Mouse (Mus musculus): ENCODE data around the gene Ccer2.

Ccer2 gene

GRCm38 (mm10) chr7:28756079-28756478, at the start of gene Ccer2:
Gene Ccer2, plus strand, starts transcription at chr7:28756174.
- DNase-seq (ENCODE audit: low spot score in 2 of 2), result no peak

GRCm38 (mm10) chr7:28709454-28709853, 46.5 kb upstream of the Ccer2 start:
- no peak for DNase-seq (ENCODE audit: low spot score in 2 of 2)

DNA sequence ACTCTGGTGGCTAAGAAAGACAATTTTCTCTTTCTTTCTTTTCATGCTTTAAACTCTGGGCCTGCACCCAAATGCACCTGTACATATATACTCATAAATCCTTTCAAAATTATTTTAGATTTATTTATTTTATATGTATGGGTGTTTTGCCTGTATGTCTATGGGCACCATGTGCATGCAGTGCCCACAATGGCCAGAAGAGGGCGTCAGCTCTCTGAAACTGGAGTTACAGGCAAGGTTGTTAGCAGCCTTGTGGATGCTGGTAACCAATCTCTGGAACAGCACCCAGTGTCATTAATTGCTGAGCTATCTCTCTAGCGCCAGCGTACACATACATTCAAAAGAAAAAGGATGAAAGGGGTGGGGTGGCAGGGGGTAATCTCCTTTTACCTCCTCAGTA, 45.0 kb upstream of the Ccer2 start:
- DNase-seq (ENCODE audit: low spot score in 2 of 2), result no peak

DNA sequence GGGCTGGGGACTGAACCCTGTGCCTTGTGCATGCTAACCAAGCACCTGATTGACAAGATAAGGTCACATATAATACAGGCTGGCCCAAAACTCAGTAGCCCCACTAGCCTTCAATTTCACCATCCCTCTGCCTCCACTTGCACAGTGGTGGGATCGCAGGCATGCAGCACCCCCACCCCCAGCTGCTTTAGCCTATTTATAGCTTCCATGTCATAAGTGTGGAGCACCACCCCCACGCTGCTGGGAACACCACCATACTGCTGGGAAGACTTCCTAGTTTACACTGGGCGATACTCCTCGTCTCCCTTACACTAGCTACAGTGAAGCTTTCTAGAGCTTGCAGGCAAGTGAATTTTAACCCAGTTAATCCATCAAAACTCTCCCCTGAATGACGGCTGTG, 41.3 kb upstream of the Ccer2 start:
- DNase-seq (ENCODE audit: low spot score in 2 of 2), result peak; percentile 49 to 56

DNA sequence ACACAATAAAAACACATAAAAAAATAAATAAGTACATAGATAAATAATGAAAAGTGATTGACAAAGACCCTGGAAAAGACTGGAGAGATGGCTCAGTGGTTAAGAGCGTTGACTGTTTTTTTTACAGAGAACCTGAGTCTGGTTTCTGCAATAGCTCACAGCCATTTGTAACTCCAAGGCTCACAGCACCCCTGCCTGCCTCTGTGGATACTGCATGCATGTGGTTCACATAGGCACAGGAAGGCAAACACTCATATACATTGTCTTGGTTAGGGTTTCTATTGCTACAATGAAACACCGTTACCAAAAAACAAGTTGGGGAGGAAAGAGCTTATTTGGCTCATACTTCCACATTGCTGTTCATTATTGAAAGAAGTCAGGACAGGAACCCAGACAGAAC, 40.4 kb upstream of the Ccer2 start:
- DNase-seq (ENCODE audit: low spot score in 2 of 2), result no peak

- no peak for DNase-seq (ENCODE audit: low spot score in 2 of 2)
Observed at GRCm38 (mm10) chr7:28716590-28717281, 39.2 kb upstream of the Ccer2 start, which contains the start of gene Fbxo17. Gene Fbxo17, plus strand, starts transcription at chr7:28716804.

DNA sequence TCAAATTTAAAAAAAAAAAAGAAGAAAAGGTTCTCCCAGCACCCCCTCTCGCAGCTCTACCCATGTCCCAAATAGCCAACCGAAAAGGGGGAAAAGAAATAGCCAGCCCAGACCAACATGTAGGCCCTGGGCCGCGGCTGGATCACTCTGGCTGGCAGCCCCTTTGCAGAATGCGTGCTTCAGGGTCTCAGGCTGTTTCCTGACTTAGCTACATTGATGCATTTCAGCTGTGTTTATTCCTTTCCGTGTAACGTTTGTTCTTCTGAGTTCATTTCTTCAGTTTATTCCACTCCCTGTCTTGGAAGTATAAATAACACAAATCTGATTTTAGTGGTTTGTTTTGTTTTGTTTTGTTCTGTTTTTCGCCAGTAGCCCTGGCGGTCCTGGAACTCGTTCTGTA, 38.2 kb upstream of the Ccer2 start:
- no peak for DNase-seq (ENCODE audit: low spot score in 2 of 2)

DNA sequence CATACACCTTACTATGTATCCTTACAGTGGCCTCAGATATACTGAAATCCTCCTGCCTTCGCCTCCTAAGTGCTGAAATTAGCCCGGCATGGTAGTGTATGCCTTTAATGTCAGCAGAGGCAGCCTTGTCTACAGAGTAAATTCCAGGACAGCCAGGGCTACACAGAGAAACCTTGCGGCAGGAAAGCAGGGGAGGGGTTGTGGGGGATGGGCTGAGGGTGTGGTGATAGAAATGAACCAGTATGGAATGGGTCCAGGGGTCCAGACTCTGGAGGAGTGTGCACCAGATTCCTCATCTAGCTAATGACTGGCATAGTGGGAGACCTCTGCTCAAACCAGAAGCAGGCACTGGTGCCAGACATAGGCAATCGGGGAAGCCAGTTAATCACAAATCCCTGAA, 36.8 kb upstream of the Ccer2 start:
- no peak for DNase-seq (ENCODE audit: low spot score in 2 of 2)

GRCm38 (mm10) chr7:28719650-28720049, 36.3 kb upstream of the Ccer2 start:
- DNase-seq (ENCODE audit: low spot score in 2 of 2), result no peak

DNA sequence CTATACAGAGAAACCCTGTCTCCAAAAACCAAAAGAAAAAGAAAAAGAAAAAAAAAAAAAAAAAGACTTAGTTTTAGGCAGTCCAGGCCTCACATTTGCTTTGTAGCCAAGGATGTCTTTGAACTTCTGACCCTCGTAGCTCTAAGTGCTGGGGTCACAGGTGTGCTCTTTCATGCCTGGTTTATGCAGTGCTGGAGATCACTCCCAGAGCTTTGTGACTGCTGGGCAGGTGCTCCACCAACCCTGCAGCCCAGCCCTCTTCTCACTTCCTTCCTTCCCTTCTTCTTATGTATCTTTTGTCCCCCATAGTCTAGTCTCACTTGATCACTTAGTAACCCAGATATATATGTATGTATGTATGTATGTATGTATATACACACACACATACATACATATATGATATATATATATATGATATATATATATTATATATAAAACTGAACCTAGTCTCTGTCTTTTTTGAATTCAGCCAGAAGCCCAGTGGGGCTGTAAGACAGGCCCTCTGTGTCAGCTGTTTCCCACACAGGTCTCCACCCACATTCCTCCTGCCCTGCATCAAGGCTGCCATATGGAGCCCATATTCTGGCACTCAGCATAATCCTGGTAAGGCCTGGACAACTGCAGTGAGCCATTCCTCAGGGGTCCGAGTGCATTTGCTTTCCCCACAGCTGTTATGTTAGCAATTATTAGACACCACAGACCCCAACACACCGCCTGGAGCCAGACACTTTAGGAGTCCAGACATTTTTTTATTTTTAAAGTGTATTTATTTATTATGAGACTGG, 35.0 kb upstream of the Ccer2 start:
- DNase-seq (ENCODE audit: low spot score in 2 of 2), result no peak

DNA sequence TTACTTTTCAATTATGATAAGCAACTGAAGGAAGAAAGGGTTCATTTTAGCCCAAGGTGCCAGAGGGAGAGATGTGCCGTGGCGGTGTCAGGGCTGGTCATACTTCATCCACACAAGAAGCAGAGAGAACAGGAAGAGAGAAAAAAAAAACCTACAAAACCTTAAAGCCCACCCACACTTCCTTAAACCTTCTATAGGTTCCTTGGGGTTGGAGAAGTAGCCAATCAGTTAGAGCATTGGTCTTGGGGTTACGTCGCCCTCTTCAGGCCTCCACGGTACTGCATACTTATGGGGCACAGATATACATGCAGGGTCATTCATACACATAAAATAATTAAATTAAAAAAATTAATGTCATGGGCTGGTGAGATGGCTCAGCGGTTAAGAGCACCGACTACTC, 33.9 kb upstream of the Ccer2 start:
- no peak for DNase-seq (ENCODE audit: low spot score in 2 of 2)

DNA sequence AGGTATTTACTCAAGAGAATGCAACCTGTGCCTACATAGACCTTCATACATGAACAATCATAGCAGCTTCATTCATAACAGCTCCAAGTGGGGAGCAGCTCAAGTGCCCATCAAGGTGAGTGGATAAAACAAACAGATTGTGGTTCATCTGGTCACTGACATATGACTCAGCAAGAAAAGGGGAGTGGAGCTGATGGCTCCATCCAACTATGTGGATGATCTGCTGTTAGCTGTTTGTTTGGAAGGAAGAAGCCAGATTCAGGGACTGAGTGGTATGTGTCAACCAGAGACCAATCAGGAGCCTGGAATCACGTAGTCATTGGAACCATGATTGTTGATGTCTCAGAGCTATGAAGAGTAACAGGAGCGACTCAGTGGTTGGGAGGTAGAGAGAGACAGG, 31.4 kb upstream of the Ccer2 start:
- DNase-seq (ENCODE audit: low spot score in 2 of 2), result no peak

GRCm38 (mm10) chr7:28726600-28726999, 29.4 kb upstream of the Ccer2 start:
- DNase-seq (ENCODE audit: low spot score in 2 of 2), result peak; percentile 69 to 78

- peak; percentile 23 to 35 for DNase-seq (ENCODE audit: low spot score in 2 of 2)
Observed at GRCm38 (mm10) chr7:28727649-28728340, 28.2 kb upstream of the Ccer2 start.

- DNase-seq (ENCODE audit: low spot score in 2 of 2), result no peak
Observed at GRCm38 (mm10) chr7:28732341-28733142, 23.4 kb upstream of the Ccer2 start.

DNA sequence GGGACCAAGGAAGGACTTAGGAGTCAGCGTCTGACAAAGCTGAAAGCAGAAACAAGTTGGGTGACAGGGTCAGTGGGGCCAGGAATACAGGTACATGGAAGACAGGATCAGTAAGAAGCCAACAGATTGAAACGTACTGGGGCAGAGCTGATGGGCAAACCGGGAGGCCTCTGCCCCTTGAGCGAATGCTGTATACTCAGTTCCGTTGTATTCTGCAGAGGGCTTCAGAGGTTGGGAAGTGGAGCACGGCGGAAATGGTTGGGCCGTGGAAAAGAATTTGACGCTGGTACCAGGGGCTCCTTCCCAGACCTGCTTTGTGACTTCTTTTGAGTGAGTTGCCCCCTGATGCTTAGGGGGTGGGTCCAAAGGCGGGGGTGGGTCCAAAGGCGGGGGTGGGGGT, 22.8 kb upstream of the Ccer2 start:
- no peak for DNase-seq (ENCODE audit: low spot score in 2 of 2)

- DNase-seq (ENCODE audit: low spot score in 2 of 2), result no peak
Observed at GRCm38 (mm10) chr7:28735701-28736100, 20.3 kb upstream of the Ccer2 start.

- DNase-seq (ENCODE audit: low spot score in 2 of 2), result no peak
Observed at GRCm38 (mm10) chr7:28739829-28740228, 16.1 kb upstream of the Ccer2 start.

- DNase-seq (ENCODE audit: low spot score in 2 of 2), result no peak
Observed at GRCm38 (mm10) chr7:28740949-28741348, 15.0 kb upstream of the Ccer2 start.

- DNase-seq (ENCODE audit: low spot score in 2 of 2), result no peak
Observed at GRCm38 (mm10) chr7:28741368-28741708, 14.6 kb upstream of the Ccer2 start.

DNA sequence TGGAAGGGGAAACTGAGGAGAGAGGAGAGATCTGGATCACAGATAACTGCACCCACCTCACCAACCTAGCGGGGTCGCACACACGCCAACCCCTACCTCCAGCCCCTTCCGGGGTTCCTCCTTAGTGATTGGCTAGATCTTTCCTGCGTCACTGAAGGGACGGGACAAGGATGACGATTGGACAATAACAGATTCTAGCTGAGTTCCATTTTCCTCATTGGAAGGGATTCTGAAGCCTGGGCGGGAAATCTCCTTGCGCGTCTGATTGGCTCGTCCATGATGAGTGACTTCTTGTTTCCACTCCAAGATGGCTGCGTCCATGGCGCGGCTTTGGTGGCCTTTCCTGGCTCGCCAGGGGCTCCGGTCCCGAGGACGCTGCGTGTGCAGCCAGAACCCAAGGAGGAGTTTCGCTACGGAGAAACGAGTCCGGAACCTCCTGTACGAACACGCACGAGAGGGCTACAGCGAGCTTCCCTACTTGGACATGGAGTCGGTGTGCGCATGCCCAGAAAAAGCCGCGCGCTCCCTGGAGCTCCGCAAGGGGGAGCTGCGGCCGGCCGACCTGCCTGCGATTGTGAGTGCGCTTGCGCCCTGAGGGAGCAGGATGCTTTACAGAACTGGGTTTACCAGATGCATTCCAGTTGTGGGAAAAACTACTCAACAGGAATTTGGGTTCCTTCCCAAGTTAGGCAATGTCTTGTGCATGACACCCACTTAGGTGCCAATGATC, 14.1 kb upstream of the Ccer2 start, which contains the start of the genes Mrps12 and Sars2:
Gene Mrps12 (minus strand): TSS at position 112 of the 730 bp plus-strand sequence.
Gene Sars2 (plus strand): TSS at position 284 of the 730 bp plus-strand sequence.
- peak; percentile 96 to 98 for DNase-seq (ENCODE audit: low spot score in 2 of 2)
